Mouse (Mus musculus) kidney, adult 2 months (tissue): ENCODE data around the gene Kcnk7. TPM values are rescaled to one million over a fixed set of nuclear protein-coding genes. Genes with fewer than 3 reads are reported as not detected.

Source experiments
- DNase-seq: peaks from one replicate; pipeline ENCODE4 v3.0.0; 2021
- H3K27ac ChIP-seq: fragments of 200-500 bp; 2 replicates; pipeline ENCODE4 v1.5.1; 2012; ENCODE audit warnings: low read depth, low read length, control low read depth, inconsistent platforms; ENCODE audit not compliant: insufficient read depth
- H3K27me3 ChIP-seq: fragments of 200-500 bp; replicated peaks from 2 replicates; pipeline ENCODE4 v1.6.1; 2012; ENCODE audit warnings: mild to moderate bottlenecking, moderate library complexity, low read length, inconsistent platforms; ENCODE audit not compliant: control insufficient read depth, insufficient read depth
- H3K36me3 ChIP-seq: fragments of 200-500 bp; 2 replicates; pipeline ENCODE4 v1.6.1; 2012; ENCODE audit warnings: mild to moderate bottlenecking, moderate library complexity, low read length, inconsistent platforms; ENCODE audit not compliant: control insufficient read depth, insufficient read depth
- H3K4me1 ChIP-seq: fragments of 200-500 bp; 2 replicates; pipeline ENCODE4 v1.6.1; 2011; ENCODE audit warnings: low read length; ENCODE audit not compliant: control insufficient read depth, insufficient read depth
- H3K4me3 ChIP-seq: fragments of 200-500 bp; 2 replicates; pipeline ENCODE4 v1.5.1; 2011; ENCODE audit warnings: mild to moderate bottlenecking, low read depth, low read length, control low read depth; ENCODE audit not compliant: insufficient read depth
- CTCF ChIP-seq: fragments of 200-500 bp; conservative IDR thresholded peaks from 2 replicates; pipeline ENCODE4 v1.5.1; 2011; ENCODE audit warnings: low read depth, mild to moderate bottlenecking, control low read depth, low read length, moderate library complexity, mixed read lengths; ENCODE audit not compliant: insufficient read depth, insufficient read length
- POLR2A ChIP-seq: fragments of 200-500 bp; IDR thresholded peaks from one replicate; pipeline ENCODE4 v1.6.1; 2011; ENCODE audit warnings: low read depth, low read length, control low read depth
- WGBS: fragments of 180-500 bp; shearing (Covaris S2); methylation state at CpG from one replicate; pipeline ENCODE4 v1.1.7; 2018; 5-methylcytosine and 5-hydroxymethylcytosine counted together
- polyA plus RNA-seq: library from polyadenylated mRNA; depleted of rRNA; stranded (reverse); fragments of >200 nt; gene quantifications from 2 replicates; pipeline ENCODE4 v1.2.3, GENCODE M21; 2012

Kcnk7 gene
- polyA plus RNA-seq, 1 experiment = 0.13 TPM

DNA sequence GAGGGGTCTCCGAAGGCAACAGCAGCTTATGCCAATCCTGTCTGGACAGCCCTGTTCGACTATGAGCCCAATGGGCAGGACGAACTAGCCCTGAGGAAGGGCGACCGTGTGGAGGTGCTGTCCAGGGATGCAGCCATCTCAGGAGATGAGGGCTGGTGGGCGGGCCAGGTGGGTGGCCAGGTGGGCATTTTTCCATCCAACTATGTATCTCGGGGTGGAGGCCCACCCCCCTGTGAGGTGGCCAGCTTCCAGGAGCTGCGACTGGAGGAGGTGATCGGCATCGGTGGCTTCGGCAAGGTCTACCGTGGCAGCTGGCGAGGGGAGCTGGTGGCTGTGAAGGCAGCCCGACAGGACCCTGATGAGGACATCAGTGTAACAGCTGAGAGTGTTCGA, 13.8 kb upstream of the Kcnk7 start:
- TF ChIP-seq POLR2A (no peak), CTCF (no peak)
- WGBS = 13% methylated on average over 15 of the region's 15 CpGs
- H3K27me3 ChIP-seq = no peaks in the 10 kb centered on the region
- H3K4me1 ChIP-seq = peaks cover 14% of the 10 kb centered on the region
- H3K4me3 ChIP-seq = peak overlapping the region; percentile 88
- 0 out of 2 replicates have a peak, but pooled peaks cover 2% of the 10 kb centered on the region for H3K36me3 ChIP-seq
- no peak for DNase-seq
- H3K27ac ChIP-seq = peak overlapping the region; percentile 92; the same call in 1 of the 2 replicates

DNA sequence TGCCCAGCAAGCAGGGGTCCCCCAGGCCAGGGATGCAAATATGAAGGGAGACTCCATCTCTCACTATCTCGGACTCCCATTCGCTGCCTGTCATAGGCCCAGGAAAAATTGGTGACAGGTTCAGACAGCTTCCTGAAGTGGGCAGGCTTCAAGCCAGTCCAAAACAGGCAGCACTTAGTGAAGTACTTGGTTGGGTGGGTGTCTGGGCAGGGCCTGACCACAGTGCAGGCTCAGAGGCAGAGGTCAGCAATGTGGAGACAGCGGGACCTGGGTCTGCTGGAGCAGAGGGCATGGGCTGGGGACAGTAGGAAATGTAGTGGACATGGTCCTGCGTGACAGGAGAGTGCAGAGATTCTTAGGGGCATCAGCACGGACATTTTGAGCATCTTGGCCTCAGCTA, 12.6 kb upstream of the Kcnk7 start:
- TF ChIP-seq CTCF (no peak), POLR2A (no peak)
- Histone ChIP-seq H3K4me3 (peak overlapping the region; percentile 88), H3K27ac (peak overlapping the region; percentile 81), H3K4me1 (peaks cover 14% of the 10 kb centered on the region), H3K27me3 (no peaks in the 10 kb centered on the region), H3K36me3 (peaks cover under 1% of the 10 kb centered on the region; the same call in 1 of the 2 replicates)
- no peak for DNase-seq
- 39% methylated on average over 5 of the region's 5 CpGs for WGBS

- Histone ChIP-seq H3K4me1 (peaks cover 14% of the 10 kb centered on the region), H3K4me3 (peak overlapping the region; percentile 88), H3K36me3 (peaks cover 3% of the 10 kb centered on the region; the same call in 1 of the 2 replicates), H3K27me3 (no peaks in the 10 kb centered on the region), H3K27ac (peak overlapping the region; percentile 81)
- TF ChIP-seq POLR2A (no peak), CTCF (no peak)
- peak; percentile 83 for DNase-seq
- WGBS = 32% methylated on average over 10 of the region's 10 CpGs
These were observed 11.9 kb upstream of the Kcnk7 start for GRCm38 (mm10) chr19:5692086-5692912.

DNA sequence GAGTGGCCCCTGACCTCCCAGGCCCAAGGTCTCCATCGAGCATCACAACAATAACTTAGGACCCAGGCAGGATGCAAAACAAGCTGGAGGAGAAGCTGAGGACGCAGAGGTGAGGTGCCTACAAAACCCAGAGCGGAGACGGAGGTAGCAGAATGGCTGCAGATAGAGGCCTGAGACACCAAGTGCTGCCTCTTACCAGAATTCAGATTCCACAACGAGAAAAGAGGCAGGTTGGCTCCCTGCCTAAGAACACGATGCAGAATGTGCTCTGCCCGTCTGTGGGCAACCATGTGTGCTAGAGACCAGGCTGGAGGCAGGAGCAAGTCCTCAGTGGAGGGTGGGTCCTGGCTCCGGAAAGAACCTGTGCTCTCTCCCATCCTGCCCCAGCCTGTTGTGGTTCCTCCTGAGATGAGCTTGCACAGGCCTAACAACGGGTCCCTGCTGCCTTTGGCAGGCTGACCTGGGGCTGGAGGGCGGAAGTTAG, 11.2 kb upstream of the Kcnk7 start:
- peak overlapping the region; percentile 81 for H3K27ac ChIP-seq
- H3K4me3 ChIP-seq = peak overlapping the region; percentile 88
- H3K36me3 ChIP-seq = peaks cover 6% of the 10 kb centered on the region; the same call in 1 of the 2 replicates
- H3K4me1 ChIP-seq = peaks cover 14% of the 10 kb centered on the region
- DNase-seq = peak; percentile 48
- 31% methylated on average over 10 of the region's 10 CpGs for WGBS
- H3K27me3 ChIP-seq = no peaks in the 10 kb centered on the region
- TF ChIP-seq POLR2A (no peak), CTCF (no peak)

DNA sequence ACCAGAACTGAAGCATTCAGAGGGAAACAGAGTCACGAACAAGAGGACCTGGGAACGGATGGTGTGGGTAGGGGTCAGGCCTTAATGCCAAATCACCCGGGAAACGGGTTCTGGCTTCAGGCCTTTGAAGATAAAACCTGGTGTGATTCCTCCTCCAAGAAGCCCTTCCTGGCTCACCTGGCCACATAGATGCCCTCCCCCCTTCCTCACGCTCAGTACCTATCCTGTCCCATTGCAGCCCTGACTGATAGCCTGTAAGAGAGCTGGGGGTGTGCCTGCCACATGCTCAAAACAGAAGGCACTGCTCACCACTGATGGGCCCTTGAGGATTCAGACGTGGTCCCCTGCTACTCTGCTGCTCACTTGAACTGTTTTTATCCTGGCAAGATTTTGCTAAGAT, 10.4 kb upstream of the Kcnk7 start:
- WGBS = 71% methylated on average over 6 of the region's 6 CpGs
- Histone ChIP-seq H3K36me3 (peaks cover 6% of the 10 kb centered on the region; the same call in 1 of the 2 replicates), H3K27ac (no peak overlapping the region), H3K27me3 (no peaks in the 10 kb centered on the region), H3K4me1 (peaks cover 14% of the 10 kb centered on the region), H3K4me3 (no peak overlapping the region)
- TF ChIP-seq POLR2A = no peak
- no peak for TF ChIP-seq CTCF
- no peak for DNase-seq

GRCm38 (mm10) chr19:5695849-5696462, 8.2 kb upstream of the Kcnk7 start:
- peaks cover 6% of the 10 kb centered on the region; the same call in 1 of the 2 replicates for H3K36me3 ChIP-seq
- H3K4me3 ChIP-seq = no peak overlapping the region

More at GRCm38 (mm10) chr19:5695849-5696462, 8.2 kb upstream of the Kcnk7 start:
- TF ChIP-seq POLR2A = no peak
- TF ChIP-seq CTCF = no peak
- H3K4me1 ChIP-seq = peaks cover 8% of the 10 kb centered on the region; the same call in 1 of the 2 replicates
- H3K27me3 ChIP-seq = no peaks in the 10 kb centered on the region
- 66% methylated on average over 41 of the region's 41 CpGs for WGBS
- H3K27ac ChIP-seq = no peak overlapping the region
- DNase-seq = no peak
